Mouse (Mus musculus) ES-Bruce4 (cell line): ENCODE data around the gene 2610028H24Rik. TPM values are rescaled to one million over a fixed set of nuclear protein-coding genes. Genes with fewer than 3 reads are reported as not detected.

Source experiments
- H3K27ac ChIP-seq: 2 replicates; pipeline ENCODE4 v1.5.1; 2012; ENCODE audit warnings: low read length, inconsistent platforms; ENCODE audit not compliant: insufficient read depth
- H3K27me3 ChIP-seq: 2 replicates; pipeline ENCODE4 v1.6.1; 2012; ENCODE audit warnings: mild to moderate bottlenecking, low read length, inconsistent platforms; ENCODE audit not compliant: control insufficient read depth, poor library complexity, insufficient read depth, severe bottlenecking
- H3K36me3 ChIP-seq: 2 replicates; pipeline ENCODE4 v1.6.1; 2012; ENCODE audit warnings: inconsistent platforms, mild to moderate bottlenecking, low read length, moderate library complexity; ENCODE audit not compliant: control insufficient read depth, poor library complexity, insufficient read depth, severe bottlenecking
- H3K4me1 ChIP-seq: one replicate; pipeline ENCODE4 v1.8.1; 2011; ENCODE audit warnings: low read length; ENCODE audit not compliant: control insufficient read depth, insufficient read depth
- H3K4me3 ChIP-seq: 2 replicates; pipeline ENCODE4 v1.5.1; 2011; ENCODE audit warnings: low read depth, mild to moderate bottlenecking, low read length
- H3K9ac ChIP-seq: 2 replicates; pipeline ENCODE4 v1.6.1; 2012; ENCODE audit warnings: low read depth, mild to moderate bottlenecking, inconsistent platforms; ENCODE audit not compliant: poor library complexity, severe bottlenecking
- H3K9me3 ChIP-seq: replicated peaks from 2 replicates; pipeline ENCODE4 v1.6.1; 2012; ENCODE audit warnings: mild to moderate bottlenecking, low read length, inconsistent platforms; ENCODE audit not compliant: control insufficient read depth, poor library complexity, insufficient read depth, severe bottlenecking
- CTCF ChIP-seq: IDR thresholded peaks from one replicate; pipeline ENCODE4 v1.8.1; 2011; ENCODE audit warnings: low read depth, low read length
- EP300 ChIP-seq: IDR thresholded peaks from 2 replicates; pipeline ENCODE4 v1.6.1; 2011; ENCODE audit warnings: low read depth, low read length; ENCODE audit not compliant: insufficient read depth
- POLR2A ChIP-seq: IDR thresholded peaks from one replicate; pipeline ENCODE4 v1.8.1; 2011; ENCODE audit warnings: low read length; ENCODE audit not compliant: insufficient read depth
- polyA plus RNA-seq: library from polyadenylated mRNA; stranded (reverse); fragments of >200 nt; gene quantifications from 2 replicates; pipeline ENCODE4 v1.2.4, GENCODE M21; 2011; ENCODE audit warnings: low read depth; ENCODE audit not compliant: missing spikeins, insufficient read depth, insufficient read length

The 2610028H24Rik gene
- polyA plus RNA-seq, 1 experiment, result not detected

GRCm38 (mm10) chr10:76461255-76461654 lies 12.4 kb downstream of the 2610028H24Rik start:
- Histone ChIP-seq H3K9me3 (peaks cover 14% of the 10 kb centered on the region), H3K27me3 (no peaks in the 10 kb centered on the region), H3K4me3 (no peak overlapping the region), H3K36me3 (no peaks in the 10 kb centered on the region), H3K9ac (no peak overlapping the region), H3K4me1 (peaks cover 5% of the 10 kb centered on the region), H3K27ac (no peak overlapping the region)
- no peak for TF ChIP-seq CTCF
- TF ChIP-seq POLR2A, result no peak
- TF ChIP-seq EP300, result no peak

DNA sequence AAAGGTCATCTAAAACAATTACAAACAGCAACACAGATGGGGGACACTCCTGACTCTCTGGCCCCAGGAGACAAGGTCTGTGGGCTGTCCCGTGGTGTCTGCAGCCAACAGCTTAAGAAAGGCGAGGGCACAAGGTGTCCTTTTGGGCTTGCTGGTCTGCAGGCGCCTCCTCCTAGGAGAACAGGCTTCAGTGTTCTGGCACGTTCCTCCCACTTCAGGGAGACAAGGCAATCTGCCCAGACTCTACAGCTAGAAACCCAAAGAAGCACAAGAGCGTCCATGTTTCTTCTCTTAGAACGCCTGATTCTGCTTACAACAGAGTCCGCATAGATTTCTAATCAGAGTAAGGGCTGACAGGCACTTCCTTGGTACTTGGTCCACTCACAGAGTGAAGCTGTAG lies 13.4 kb downstream of the 2610028H24Rik start:
- Histone ChIP-seq H3K9me3 (peaks cover 14% of the 10 kb centered on the region), H3K27me3 (no peaks in the 10 kb centered on the region), H3K27ac (peak overlapping the region; percentile 26; the same call in 1 of the 2 replicates), H3K36me3 (no peaks in the 10 kb centered on the region), H3K4me3 (peak overlapping the region; percentile 18; the same call in 1 of the 2 replicates), H3K9ac (0 out of 2 replicates have a peak overlapping the region, but pooled peaks have one; percentile 31), H3K4me1 (peaks cover 5% of the 10 kb centered on the region)
- no peak for TF ChIP-seq CTCF
- TF ChIP-seq POLR2A, result no peak
- no peak for TF ChIP-seq EP300

- TF ChIP-seq CTCF (no peak), EP300 (no peak), POLR2A (no peak)
- Histone ChIP-seq H3K27me3 (no peaks in the 10 kb centered on the region), H3K4me3 (peak overlapping the region; percentile 65), H3K4me1 (peaks cover 5% of the 10 kb centered on the region), H3K9ac (peak overlapping the region; percentile 61), H3K36me3 (no peaks in the 10 kb centered on the region), H3K27ac (peak overlapping the region; percentile 26; the same call in 1 of the 2 replicates), H3K9me3 (peaks cover 14% of the 10 kb centered on the region)
Measured at GRCm38 (mm10) chr10:76462721-76463120, 13.8 kb downstream of the 2610028H24Rik start.

DNA sequence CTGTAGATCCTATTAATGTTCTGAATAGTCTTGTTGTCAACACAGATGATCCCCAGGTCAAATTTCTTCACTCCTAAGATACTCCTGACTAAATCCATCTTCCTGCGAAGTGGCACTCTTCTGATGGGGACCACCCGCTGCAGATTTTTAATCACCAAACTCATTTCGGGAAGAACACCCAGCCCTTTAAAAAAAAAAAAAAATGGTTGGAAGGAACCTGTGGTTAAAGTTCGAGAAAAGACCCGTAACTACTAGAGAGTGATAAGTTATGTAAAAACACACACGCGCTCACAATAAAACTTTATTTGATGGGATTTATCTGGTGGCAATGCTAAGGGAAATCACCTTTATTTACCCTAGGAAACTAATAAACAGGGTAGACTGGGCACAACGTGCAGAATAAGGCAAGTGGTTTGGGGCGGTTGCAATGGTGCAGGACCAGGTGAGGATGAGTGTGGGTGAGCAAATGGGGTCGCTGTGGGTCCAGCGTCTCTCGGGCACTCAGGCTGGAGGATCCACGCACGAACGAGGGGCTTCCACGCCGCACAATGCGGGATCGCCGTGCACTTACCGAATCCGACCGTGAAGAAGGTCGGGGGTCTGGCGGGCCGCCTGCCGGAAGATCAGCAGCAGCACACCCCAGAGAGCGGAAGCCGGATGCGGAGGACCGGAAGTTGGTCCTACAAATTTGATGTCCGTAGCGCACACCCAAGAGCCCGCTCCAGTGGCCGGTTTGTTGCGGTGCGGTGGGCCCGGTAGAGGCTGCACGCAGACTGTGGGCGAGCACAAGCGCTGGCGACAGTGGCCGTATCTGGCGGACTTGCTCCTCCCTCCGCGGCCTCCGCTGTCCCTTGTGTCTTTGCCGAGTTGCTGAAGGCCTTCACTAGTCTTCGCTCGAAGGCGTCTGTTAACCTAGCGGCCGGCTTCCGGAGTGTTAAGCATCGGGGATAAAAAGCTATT lies 19.6 kb downstream of the 2610028H24Rik start, which contains the start of the genes Mcm3ap and Ybey:
TSS of gene Mcm3ap (plus strand) at position 725 of the 960 bp plus-strand sequence.
TSS of gene Ybey (minus strand) at position 912 of the 960 bp plus-strand sequence.
- no peak for TF ChIP-seq CTCF
- TF ChIP-seq POLR2A, result no peak
- TF ChIP-seq EP300, result no peak
- peaks cover 20% of the 10 kb centered on the region for H3K36me3 ChIP-seq
- H3K27ac ChIP-seq, result no peak within 1 kb of the TSS
- H3K9me3 ChIP-seq, result no peaks in the 10 kb centered on the region
- no peaks in the 10 kb centered on the region for H3K4me1 ChIP-seq
- H3K4me3 ChIP-seq, result peak within 1 kb of the TSS; percentile 89
- no peaks in the 10 kb centered on the region for H3K27me3 ChIP-seq
- H3K9ac ChIP-seq, result peak within 1 kb of the TSS; percentile 79

- H3K9ac ChIP-seq, result no peak overlapping the region
- peaks cover 49% of the 10 kb centered on the region for H3K36me3 ChIP-seq
- TF ChIP-seq CTCF (no peak), POLR2A (no peak), EP300 (no peak)
Measured at GRCm38 (mm10) chr10:76473759-76474158, 24.9 kb downstream of the 2610028H24Rik start.

GRCm38 (mm10) chr10:76480851-76481250 lies 32.0 kb downstream of the 2610028H24Rik start:
- Histone ChIP-seq H3K36me3 (peaks cover 62% of the 10 kb centered on the region), H3K4me3 (peak overlapping the region; percentile 31; the same call in 1 of the 2 replicates), H3K9me3 (no peaks in the 10 kb centered on the region), H3K27ac (peak overlapping the region; percentile 74), H3K27me3 (no peaks in the 10 kb centered on the region), H3K9ac (peak overlapping the region; percentile 5), H3K4me1 (no peaks in the 10 kb centered on the region)
- TF ChIP-seq CTCF, result no peak
- TF ChIP-seq POLR2A, result no peak
- TF ChIP-seq EP300, result peak; percentile 36; the same call in 1 of the 2 replicates

More at GRCm38 (mm10) chr10:76473759-76474158, 24.9 kb downstream of the 2610028H24Rik start:
- Histone ChIP-seq H3K4me3 (no peak overlapping the region), H3K4me1 (no peaks in the 10 kb centered on the region), H3K27me3 (no peaks in the 10 kb centered on the region), H3K9me3 (no peaks in the 10 kb centered on the region), H3K27ac (no peak overlapping the region)
